Mouse (Mus musculus) forebrain, embryonic 16.5 days (tissue): ENCODE results near the gene Stom. TPM values are rescaled to one million over a fixed set of nuclear protein-coding genes. Genes with fewer than 3 reads are reported as not detected.

Source experiments
- ATAC-seq: fragments of 200-750 bp; cut with Nextera tagmentation; 2 replicates; pipeline ENCODE4 v1.8.0; 2017; ENCODE audit warnings: mild to moderate bottlenecking, moderate library complexity
- H3K27ac ChIP-seq: fragments of 300-500 bp; sonication (generic); 2 replicates; pipeline ENCODE4 v1.5.1; 2014; ENCODE audit warnings: low read length, control low read depth
- H3K27me3 ChIP-seq: fragments of 300-500 bp; sonication (generic); replicated peaks from 2 replicates; pipeline ENCODE4 v1.6.1; 2014; ENCODE audit warnings: low read length; ENCODE audit not compliant: control insufficient read depth, insufficient read depth
- H3K36me3 ChIP-seq: fragments of 300-500 bp; sonication (generic); 2 replicates; pipeline ENCODE4 v1.6.1; 2014; ENCODE audit not compliant: control insufficient read depth, insufficient read depth
- H3K4me1 ChIP-seq: fragments of 300-500 bp; sonication (generic); replicated peaks from 2 replicates; pipeline ENCODE4 v1.6.1; 2014; ENCODE audit warnings: low read length; ENCODE audit not compliant: control insufficient read depth, insufficient read depth
- H3K4me2 ChIP-seq: fragments of 300-500 bp; sonication (generic); 2 replicates; pipeline ENCODE4 v1.6.1; 2014; ENCODE audit warnings: mild to moderate bottlenecking, low read length, control low read depth
- H3K4me3 ChIP-seq: fragments of 300-500 bp; sonication (generic); replicated peaks from 2 replicates; pipeline ENCODE4 v1.5.1; 2014; ENCODE audit warnings: mild to moderate bottlenecking, low read length, control low read depth
- H3K9ac ChIP-seq: fragments of 300-500 bp; sonication (generic); replicated peaks from 2 replicates; pipeline ENCODE4 v1.6.1; 2014; ENCODE audit warnings: low read depth, low read length, control low read depth
- H3K9me3 ChIP-seq: fragments of 300-500 bp; sonication (generic); 2 replicates; pipeline ENCODE4 v1.6.1; 2016; ENCODE audit warnings: low read length; ENCODE audit not compliant: control insufficient read depth
- WGBS: fragments of 180-500 bp; shearing (Covaris S2); extraction: QIAGEN DNeasy Blood & Tissue Kit; methylation state at CpG from one replicate; pipeline ENCODE4 v1.1.7; 2014; 5-methylcytosine and 5-hydroxymethylcytosine counted together
- polyA plus RNA-seq: library from polyadenylated mRNA; unstranded; fragments of >200 nt; fragmentation: Nextera tagmentation; extraction: Ambion mirVana; gene quantifications from 2 replicates; pipeline ENCODE4 v1.2.1, GENCODE M21; 2015

The Stom gene
- 10.8 and 11.1 TPM in 2 replicates for polyA plus RNA-seq

DNA sequence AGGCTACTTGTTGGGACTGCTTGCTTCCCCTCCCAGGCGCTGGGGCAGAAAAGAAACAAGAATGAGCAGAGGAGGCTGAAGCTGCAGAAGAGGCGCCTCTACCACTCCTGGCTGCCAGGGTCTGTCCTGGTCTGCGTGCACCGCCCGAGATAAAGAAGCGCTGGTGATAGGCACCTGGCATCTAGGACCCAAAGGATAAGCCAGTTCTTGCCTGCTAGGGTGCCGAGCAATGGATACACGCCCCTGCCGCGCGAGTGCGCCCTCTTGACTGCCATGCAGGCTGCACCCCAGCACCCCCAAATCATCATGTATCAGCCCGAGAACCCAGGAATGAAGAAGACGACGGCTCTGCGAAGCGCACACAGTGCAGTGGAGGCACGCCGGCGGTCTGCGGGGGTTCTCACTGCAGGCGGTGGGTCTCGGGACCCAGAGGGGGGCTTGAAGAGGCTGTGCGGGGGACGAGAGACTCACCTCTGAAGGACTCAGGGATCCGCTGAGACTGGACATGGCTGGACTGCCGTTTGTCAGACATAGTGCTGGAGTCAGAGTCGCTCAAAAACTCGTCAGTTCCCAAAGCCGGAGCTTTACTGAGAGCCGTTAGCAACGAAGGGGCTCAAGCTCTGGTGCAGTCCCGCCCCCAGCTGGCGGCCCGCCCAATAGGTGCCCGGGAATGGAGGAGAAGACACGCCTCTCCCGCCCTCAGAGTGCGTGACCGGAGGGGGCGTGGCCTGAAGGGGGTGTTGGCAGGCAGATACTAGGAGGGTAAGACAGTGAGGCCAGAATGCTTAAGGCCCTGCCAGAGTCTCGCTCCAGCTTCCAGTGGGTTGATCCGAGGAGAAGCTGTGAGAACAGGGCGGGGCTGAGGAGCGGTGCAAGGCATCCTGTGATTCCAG, at the start of gene Stom:
Gene Stom (minus strand): TSS at position 589 of the 893 bp plus-strand sequence.
- Histone ChIP-seq H3K4me3 (peak within 1 kb of the TSS; percentile 71), H3K9ac (peak within 1 kb of the TSS; percentile 66), H3K36me3 (no peaks in the 10 kb centered on the region), H3K4me2 (peak within 1 kb of the TSS; percentile 95), H3K27me3 (no peaks in the 10 kb centered on the region), H3K4me1 (peaks cover 6% of the 10 kb centered on the region; the same call in 1 of the 2 replicates), H3K9me3 (no peaks in the 10 kb centered on the region), H3K27ac (peak within 1 kb of the TSS; percentile 23; the same call in 1 of the 2 replicates)
- ATAC-seq: peak; percentile 99
- WGBS: under 1% methylated on average over 45 of the region's 45 CpGs

DNA sequence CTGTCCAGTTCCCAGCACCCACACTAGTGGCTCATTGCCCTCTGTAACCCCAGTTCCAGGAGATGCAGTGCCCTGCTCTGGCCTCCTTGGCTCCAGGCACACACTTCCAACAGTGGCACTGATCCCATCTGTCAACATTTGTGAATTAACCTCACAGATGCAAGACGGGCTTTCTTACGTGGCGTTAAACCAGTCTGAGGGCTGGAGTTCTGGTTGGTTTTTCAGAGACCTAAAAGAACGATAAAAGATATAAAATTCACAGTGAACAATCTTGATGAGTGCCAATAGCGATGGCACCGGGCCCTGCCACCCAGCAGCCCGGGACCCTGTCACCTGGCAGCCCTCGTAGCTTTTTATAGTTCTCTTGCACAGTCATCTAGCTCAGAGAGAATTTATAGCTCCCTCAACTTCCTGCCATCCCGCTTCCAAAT, 48.7 kb upstream of the Stom start:
- H3K4me2 ChIP-seq: no peak overlapping the region
- no peaks in the 10 kb centered on the region for H3K27me3 ChIP-seq
- no peak for ATAC-seq
- no peaks in the 10 kb centered on the region for H3K9me3 ChIP-seq
- no peak overlapping the region for H3K27ac ChIP-seq
- H3K9ac ChIP-seq: no peak overlapping the region
- no peaks in the 10 kb centered on the region for H3K36me3 ChIP-seq
- 66% methylated on average over 9 of the region's 9 CpGs for WGBS
- H3K4me3 ChIP-seq: no peak overlapping the region
- H3K4me1 ChIP-seq: no peaks in the 10 kb centered on the region

DNA sequence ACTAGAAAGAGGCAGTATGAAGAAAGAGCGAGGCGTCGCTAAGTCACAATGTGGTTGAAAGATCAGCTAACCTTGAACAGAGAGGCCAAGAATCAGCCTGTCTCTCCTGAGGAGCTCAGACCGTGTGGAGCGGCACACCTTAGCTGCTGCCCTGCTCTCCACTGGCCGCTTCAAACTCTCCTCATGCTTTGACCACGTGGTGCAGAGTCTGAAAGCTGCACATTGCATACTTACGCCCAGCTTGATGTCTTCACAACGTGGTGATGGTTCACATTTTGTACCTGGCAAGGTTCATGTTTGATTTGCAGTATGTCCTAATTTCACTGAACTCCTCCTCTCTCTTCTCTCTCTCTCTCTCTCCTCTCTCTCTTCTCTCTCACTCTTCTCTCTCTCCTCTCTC, 42.5 kb upstream of the Stom start:
- Histone ChIP-seq H3K9ac (no peak overlapping the region), H3K4me1 (no peaks in the 10 kb centered on the region), H3K4me3 (no peak overlapping the region), H3K4me2 (no peak overlapping the region), H3K9me3 (no peaks in the 10 kb centered on the region), H3K27ac (no peak overlapping the region), H3K27me3 (no peaks in the 10 kb centered on the region), H3K36me3 (no peaks in the 10 kb centered on the region)
- 70% methylated on average over 9 of the region's 9 CpGs for WGBS
- ATAC-seq: no peak

DNA sequence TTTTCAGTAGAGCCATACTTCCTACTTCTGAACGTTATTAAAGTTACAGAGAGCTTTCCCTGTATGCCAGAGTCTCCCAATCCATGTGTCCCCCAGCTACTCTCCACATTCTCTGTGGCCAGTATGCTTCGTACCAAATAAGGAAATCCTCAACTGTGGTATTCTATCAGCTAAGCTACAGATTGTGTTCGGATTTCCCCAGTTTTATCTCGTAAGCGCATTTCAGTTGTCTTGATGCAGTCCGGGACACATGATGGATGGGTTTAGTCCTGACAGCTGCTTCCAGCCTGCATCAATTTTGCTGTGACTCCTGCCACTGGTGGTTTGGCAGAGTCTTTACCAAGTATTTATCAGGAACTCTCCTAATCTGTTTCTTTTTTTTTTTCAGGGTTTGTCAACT, 40.8 kb upstream of the Stom start:
- no peak overlapping the region for H3K27ac ChIP-seq
- H3K9ac ChIP-seq: no peak overlapping the region
- H3K36me3 ChIP-seq: no peaks in the 10 kb centered on the region
- no peaks in the 10 kb centered on the region for H3K27me3 ChIP-seq
- 88% methylated on average over 6 of the region's 6 CpGs for WGBS
- H3K4me2 ChIP-seq: no peak overlapping the region
- H3K4me3 ChIP-seq: no peak overlapping the region
- ATAC-seq: no peak
- H3K9me3 ChIP-seq: no peaks in the 10 kb centered on the region
- H3K4me1 ChIP-seq: no peaks in the 10 kb centered on the region

DNA sequence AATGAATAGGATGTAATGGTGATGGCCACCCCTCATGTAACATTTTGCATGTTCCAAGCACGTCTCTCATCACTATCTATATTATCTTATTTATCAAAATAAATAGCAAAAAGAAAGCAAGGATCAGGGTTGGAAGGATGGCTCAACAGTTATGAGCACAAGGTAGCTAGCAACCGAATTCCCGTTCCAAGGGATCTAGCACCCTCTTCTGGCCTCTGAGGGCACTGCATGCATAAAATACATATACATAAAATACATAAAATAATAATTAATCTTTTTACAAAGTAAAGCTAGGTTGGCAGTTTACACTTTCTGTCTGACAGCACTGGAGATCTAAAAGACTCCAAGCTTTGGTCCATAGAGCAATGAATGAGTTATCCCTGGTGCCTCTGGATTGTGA, 36.2 kb upstream of the Stom start:
- Histone ChIP-seq H3K36me3 (no peaks in the 10 kb centered on the region), H3K27me3 (no peaks in the 10 kb centered on the region), H3K4me3 (no peak overlapping the region), H3K9me3 (no peaks in the 10 kb centered on the region), H3K4me2 (no peak overlapping the region), H3K27ac (no peak overlapping the region), H3K4me1 (no peaks in the 10 kb centered on the region), H3K9ac (no peak overlapping the region)
- WGBS: 13% methylated on average over 3 of the region's 3 CpGs
- no peak for ATAC-seq

DNA sequence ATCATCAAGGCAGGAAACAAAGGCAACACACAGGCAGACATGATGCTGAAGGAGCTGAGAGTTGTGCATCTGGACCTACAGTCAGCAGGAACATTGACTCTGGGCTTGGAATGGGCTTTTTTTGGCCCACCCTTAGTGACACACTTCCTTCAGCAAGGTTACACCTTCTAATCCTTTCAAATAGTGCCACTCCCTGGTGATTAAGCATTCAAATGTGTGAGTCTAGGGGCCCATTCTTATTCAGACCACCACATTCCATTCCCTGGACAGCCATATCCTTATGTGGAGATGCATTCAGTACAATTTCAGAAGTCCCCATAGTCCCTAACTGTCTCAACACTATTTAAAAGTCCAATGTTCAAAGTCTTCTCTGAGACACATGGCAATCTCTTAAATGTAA, 33.9 kb upstream of the Stom start:
- H3K4me3 ChIP-seq: no peak overlapping the region
- H3K4me2 ChIP-seq: no peak overlapping the region
- no peaks in the 10 kb centered on the region for H3K27me3 ChIP-seq
- ATAC-seq: no peak
- H3K9ac ChIP-seq: no peak overlapping the region
- H3K9me3 ChIP-seq: no peaks in the 10 kb centered on the region
- no peaks in the 10 kb centered on the region for H3K4me1 ChIP-seq
- H3K27ac ChIP-seq: no peak overlapping the region
- no peaks in the 10 kb centered on the region for H3K36me3 ChIP-seq

DNA sequence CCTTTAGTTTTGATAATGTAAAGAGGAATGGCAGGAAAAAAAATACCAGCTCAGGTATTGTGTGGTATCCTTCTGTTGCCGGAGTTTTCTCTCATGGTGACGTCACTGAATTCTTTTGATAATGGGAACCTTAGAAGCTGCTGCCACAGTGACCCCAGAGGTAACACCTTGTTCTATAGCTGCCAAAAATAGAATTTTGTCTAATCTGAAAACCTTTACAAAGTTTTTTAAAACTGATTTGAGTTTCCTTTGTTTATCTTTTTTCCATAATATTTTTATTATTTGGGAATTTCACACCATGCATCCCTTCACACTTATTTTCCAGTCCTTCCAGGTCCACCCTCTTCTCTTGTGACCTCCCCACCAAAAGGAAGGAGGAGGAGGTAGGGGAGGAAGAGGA, 30.9 kb upstream of the Stom start, which contains the start of gene 4930568D16Rik:
Gene 4930568D16Rik (minus strand): TSS at position 101 of the 400 bp plus-strand sequence.
- Histone ChIP-seq H3K9ac (no peak within 1 kb of the TSS), H3K4me3 (no peak within 1 kb of the TSS), H3K9me3 (peaks cover 3% of the 10 kb centered on the region; the same call in 1 of the 2 replicates), H3K36me3 (no peaks in the 10 kb centered on the region), H3K4me1 (no peaks in the 10 kb centered on the region), H3K27me3 (no peaks in the 10 kb centered on the region), H3K4me2 (no peak within 1 kb of the TSS), H3K27ac (no peak within 1 kb of the TSS)
- no peak for ATAC-seq
- 78% methylated on average over 2 of the region's 2 CpGs for WGBS

DNA sequence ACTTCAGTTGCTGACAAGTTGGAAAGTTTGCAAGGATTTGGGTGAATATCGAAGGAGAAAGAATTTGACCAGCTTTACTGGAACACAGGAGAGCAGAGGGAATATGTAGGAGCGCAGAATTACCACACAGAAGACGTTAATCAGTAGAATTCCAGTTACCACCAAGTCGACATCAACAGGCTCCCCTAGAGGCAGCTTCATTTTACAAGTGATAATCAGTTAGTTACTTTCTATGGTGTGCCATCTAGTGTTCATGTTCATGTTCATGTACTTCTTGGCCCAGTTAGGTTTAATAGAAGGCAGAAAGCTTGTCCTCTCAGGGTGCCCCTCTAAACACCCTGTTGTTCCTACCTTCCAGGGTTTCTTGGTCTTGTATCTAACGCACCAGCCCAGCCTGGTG, 12.4 kb upstream of the Stom start:
- 64% methylated on average over 5 of the region's 5 CpGs for WGBS
- no peak overlapping the region for H3K9ac ChIP-seq

DNA sequence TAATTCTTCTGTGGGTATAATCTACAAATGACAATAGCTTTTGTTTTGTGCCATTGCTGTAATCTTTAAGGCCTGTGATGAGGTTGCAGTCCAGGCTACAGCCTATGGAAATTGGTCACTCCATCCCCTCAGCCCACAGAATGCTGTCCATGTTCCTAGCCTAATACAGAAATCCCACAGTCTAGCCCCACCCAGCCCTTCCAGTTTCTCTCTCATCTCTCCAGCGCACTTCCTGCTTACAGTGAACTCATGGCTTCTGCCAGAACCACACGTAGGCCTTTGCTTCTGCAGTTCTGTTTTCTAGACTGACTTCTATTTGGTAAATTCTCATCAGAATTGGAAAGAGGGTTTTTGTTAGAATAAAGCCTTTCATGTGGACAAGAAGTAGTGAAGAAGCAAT, 9.2 kb upstream of the Stom start:
- H3K27me3 ChIP-seq: no peaks in the 10 kb centered on the region
- no peak overlapping the region for H3K4me3 ChIP-seq
- H3K9me3 ChIP-seq: no peaks in the 10 kb centered on the region
- no peak overlapping the region for H3K4me2 ChIP-seq
- H3K9ac ChIP-seq: no peak overlapping the region
- WGBS: 74% methylated on average over 2 of the region's 2 CpGs
- H3K36me3 ChIP-seq: no peaks in the 10 kb centered on the region
- no peak for ATAC-seq
- H3K27ac ChIP-seq: no peak overlapping the region
- no peaks in the 10 kb centered on the region for H3K4me1 ChIP-seq

More for the DNA sequence above, 12.4 kb upstream of the Stom start:
- no peak overlapping the region for H3K27ac ChIP-seq
- H3K4me2 ChIP-seq: no peak overlapping the region
- H3K27me3 ChIP-seq: no peaks in the 10 kb centered on the region
- no peaks in the 10 kb centered on the region for H3K9me3 ChIP-seq
- ATAC-seq: peak; percentile 47; the same call in 1 of the 2 replicates
- H3K4me3 ChIP-seq: no peak overlapping the region
- no peaks in the 10 kb centered on the region for H3K36me3 ChIP-seq
- H3K4me1 ChIP-seq: no peaks in the 10 kb centered on the region
